Mouse (Mus musculus) embryonic fibroblast, embryonic 13.5 days (primary cell): ENCODE results near the gene Eif4b.

ENCODE experiments used
- CTCF ChIP-seq: IDR thresholded peaks from 2 replicates; pipeline ENCODE4 v1.5.1; 2011; ENCODE audit warnings: mild to moderate bottlenecking, control low read depth, low read length, moderate library complexity, borderline replicate concordance; ENCODE audit not compliant: insufficient read depth
- POLR2A ChIP-seq: IDR thresholded peaks from 2 replicates; pipeline ENCODE4 v1.6.1; 2011; ENCODE audit warnings: low read depth, mild to moderate bottlenecking, control low read depth, low read length, moderate library complexity

DNA sequence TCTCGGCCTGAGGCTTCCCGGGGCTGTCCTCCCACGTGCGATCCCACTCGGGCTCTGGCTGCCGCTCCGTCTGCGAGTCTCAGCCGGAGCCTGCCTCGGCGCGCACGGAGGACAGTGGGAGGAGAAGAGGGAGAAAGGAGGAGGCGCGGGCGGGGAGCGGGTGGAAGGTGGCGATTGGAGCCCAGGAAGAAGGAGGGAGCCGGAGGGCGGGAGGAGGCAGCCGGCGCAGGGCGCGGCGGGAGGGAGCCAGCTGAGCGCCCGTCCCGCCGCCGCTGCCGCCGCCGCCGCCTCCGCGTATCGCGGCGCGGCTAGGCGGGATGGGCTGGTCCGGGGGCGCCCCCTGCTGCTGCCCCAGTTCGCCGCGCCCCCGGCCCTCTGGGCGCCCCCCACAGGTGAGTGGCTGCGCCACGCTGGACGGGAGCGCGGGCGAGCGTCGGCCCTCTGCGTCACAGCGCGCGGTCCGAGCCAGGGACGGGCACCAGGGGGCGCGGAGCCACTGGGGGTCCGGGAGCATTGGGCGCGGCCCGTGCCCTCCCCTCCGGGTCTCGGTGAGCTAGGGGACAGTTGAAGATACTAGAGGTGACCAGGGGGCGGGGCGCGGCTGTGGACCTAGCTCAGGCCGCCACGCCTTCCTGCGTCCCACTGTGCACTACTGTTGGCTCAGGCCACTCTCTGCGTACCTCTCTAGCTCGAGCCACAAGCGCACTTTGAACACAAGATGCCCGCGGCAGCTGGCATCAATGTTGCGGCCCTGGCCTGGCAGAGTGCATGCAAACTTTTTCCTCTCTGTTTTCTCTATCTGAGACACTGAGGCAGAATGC, 26.8 kb downstream of the Eif4b start, which contains the start of gene Tns2:
- TF ChIP-seq POLR2A (peak; percentile 95), CTCF (peak; percentile 33)
